Comparison of ENCODE assay signal across 8 mouse cellular contexts in the genomic region with DNA sequence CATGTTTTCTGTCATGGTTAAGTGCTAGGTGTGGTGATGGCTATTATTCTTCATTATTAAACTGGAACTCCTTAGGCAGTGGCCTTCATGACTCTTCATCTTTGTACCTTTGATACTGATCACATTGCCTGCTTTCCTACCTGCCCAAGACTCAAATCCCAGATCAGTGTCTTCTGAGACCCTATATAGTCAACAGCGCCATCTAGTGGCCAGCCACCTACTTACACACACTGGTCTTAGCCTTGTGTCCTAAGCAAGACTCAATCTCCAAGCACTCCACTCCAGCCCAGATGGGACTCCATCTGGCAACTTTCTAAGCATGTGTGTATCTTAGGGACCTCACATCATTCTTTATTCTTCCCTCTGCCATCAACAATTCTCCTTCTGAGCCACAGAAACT.
DNase-seq lines count a peak whose midpoint lies in the region; ATAC-seq and TF ChIP-seq lines count a peak whose summit lies in the region.

No protein-coding gene starts in this region.

- H3K36me3 ChIP-seq in heart, postnatal 0 days (replicated peaks; ENCODE audit: control insufficient read depth, insufficient read depth, low read length), result no peaks in the 10 kb centered on the region

- 0% methylated on average over 1 of the region's 1 CpGs for WGBS in bone marrow, adult 2 months
- WGBS in heart, postnatal 0 days, result 0% methylated on average over 1 of the region's 1 CpGs

- no peak overlapping the region for H3K9ac ChIP-seq in heart, postnatal 0 days (replicated peaks; ENCODE audit: low read depth, low read length)

- peak; percentile 57; the same call in 1 of the 2 replicates for ATAC-seq in heart, postnatal 0 days (ENCODE audit: insufficient read depth, low read depth)
- peak; percentile 49 for ATAC-seq in neutrophil, adult 5-6 weeks (ENCODE audit: extremely low read depth, insufficient number of reproducible peaks, low FRiP score, poor library complexity, severe bottlenecking)

- no peak overlapping the region for H3K4me2 ChIP-seq in heart, postnatal 0 days (ENCODE audit: low read depth, low read length)

- H3K27me3 ChIP-seq in heart, postnatal 0 days (ENCODE audit: control insufficient read depth, insufficient read depth, low read length), result no peaks in the 10 kb centered on the region

- no peak overlapping the region for H3K27ac ChIP-seq in bone marrow, adult 2 months (ENCODE audit: control insufficient read depth, insufficient read depth, low read depth, low read length, poor library complexity)
- no peak overlapping the region for H3K27ac ChIP-seq in heart, postnatal 0 days (ENCODE audit: low read depth)

- peak; percentile 73 for DNase-seq in CD4-positive helper T cell, adult 2 months (ENCODE audit: low read depth, low spot score)
- DNase-seq in fat pad, adult 2 months (ENCODE audit: extremely low read depth, low read depth, low spot score), result peak; percentile 7
- peak; percentile 43 for DNase-seq in heart, postnatal 0 days (ENCODE audit: low spot score)
- peak; percentile 80 to 93 for DNase-seq in kidney, postnatal 36 days
- peak; percentile 64 to 71 for DNase-seq in lung, adult 18-20 months
- DNase-seq in testis, postnatal 14 days (ENCODE audit: low spot score), result peak; percentile 70

- no peak for TF ChIP-seq POLR2A in bone marrow, adult 2 months (IDR thresholded peaks at IDR 0.05; ENCODE audit: borderline replicate concordance, control insufficient read depth, low read depth, low read length)

- TF ChIP-seq EP300 in heart, postnatal 0 days (IDR thresholded peaks at IDR 0.05; ENCODE audit: low read depth), result no peak

- H3K4me1 ChIP-seq in bone marrow, adult 2 months (ENCODE audit: control insufficient read depth, insufficient read depth, low read length), result no peaks in the 10 kb centered on the region
- H3K4me1 ChIP-seq in heart, postnatal 0 days (ENCODE audit: control insufficient read depth, insufficient read depth), result no peaks in the 10 kb centered on the region

- peak; percentile 71 for TF ChIP-seq CTCF in bone marrow, adult 2 months (IDR thresholded peaks at IDR 0.05; ENCODE audit: control insufficient read depth, insufficient read depth, low read length)
- peak; percentile 98 for TF ChIP-seq CTCF in heart, postnatal 0 days (IDR thresholded peaks at IDR 0.05; ENCODE audit: low read depth)

- H3K4me3 ChIP-seq in bone marrow, adult 2 months (replicated peaks; ENCODE audit: control insufficient read depth, low read depth, low read length), result no peak overlapping the region
- H3K4me3 ChIP-seq in heart, postnatal 0 days (ENCODE audit: low read depth, low read length), result no peak overlapping the region

- H3K9me3 ChIP-seq in heart, postnatal 0 days (replicated peaks; ENCODE audit: control insufficient read depth, low read length), result no peaks in the 10 kb centered on the region

Comparison
In these comparisons a context has a peak if more than half of its experiments do, and no peak if none do; other contexts are left out.
1. DNase-seq: peak in every context shown above with its lines; median percentile 86 in kidney, postnatal 36 days; 73 in CD4-positive helper T cell, adult 2 months; 70 in testis, postnatal 14 days; 68 in lung, adult 18-20 months; 43 in heart, postnatal 0 days; 7 in fat pad, adult 2 months.